Mouse (Mus musculus): Measurements from ENCODE around the gene Ero1l.

Ero1l gene

DNA sequence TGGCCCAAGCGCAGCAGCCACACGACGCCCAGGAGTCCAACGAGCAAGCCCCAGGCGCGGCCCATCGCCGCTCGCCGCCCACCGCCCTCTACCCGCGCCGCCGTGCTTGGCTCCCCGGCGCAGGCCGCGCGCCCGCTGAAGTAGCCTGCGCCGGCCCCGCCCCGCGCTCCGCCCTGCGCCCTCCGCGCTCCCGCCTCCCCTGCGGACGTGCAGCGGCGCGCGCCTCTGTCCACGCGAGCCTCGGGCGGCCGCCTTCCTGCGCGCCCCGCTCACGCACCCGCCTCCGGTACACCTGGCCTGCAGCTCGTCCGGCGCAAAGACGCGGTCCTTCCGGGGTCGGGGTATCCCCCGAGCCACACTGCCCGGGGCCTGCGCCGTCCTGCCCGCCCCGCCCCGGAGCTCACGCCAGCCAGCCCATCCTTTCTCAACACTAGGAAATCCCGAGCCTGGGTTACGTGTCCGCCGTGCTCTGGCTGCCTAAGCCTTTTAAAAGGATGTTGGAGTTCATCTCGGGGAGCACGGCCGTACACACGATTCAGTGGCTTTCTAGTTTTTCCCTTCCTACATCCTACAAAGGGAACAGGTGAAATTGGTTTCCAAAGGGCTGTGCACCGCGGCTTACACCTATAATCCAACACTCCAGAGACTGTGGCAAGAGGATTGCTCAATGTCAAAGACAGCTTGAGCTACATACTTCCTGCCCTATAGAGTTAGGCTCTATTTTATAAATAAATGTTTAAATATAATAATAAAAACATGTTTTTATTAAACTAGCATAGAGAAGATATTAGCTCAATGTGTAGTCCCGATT, at the start of gene Ero1l:
Gene Ero1l (minus strand): TSS at position 346 of the 811 bp plus-strand sequence.
- in situ Hi-C loops (cut with MboI, MseI) = loop anchor here in 1 of 2 experiments (10.0 kb wide), 1 partner anchor 1876 kb away; no protein-coding TSS in a partner anchor

DNA sequence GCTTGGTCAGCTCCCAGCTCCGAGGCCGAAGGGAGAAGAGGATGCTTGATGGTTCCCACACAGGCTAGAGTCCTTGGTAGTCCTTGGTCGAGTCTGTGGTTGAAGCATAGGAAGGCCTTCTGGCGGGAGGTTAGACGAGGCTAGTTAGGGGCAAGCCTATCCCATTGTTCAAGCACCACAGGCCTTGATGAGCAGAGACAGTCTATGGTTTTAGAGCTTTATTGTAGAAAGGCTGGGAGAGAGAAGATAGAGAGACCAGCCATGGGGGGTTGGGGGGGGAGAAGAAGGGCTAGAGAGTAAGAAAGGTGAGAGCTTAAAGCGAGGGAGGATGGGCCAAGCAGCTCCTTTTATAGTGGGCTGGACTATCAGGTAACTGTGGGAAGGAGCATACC, 46.6 kb upstream of the Ero1l start:
- in situ Hi-C loops (cut with MboI, MseI) = no loop called here

DNA sequence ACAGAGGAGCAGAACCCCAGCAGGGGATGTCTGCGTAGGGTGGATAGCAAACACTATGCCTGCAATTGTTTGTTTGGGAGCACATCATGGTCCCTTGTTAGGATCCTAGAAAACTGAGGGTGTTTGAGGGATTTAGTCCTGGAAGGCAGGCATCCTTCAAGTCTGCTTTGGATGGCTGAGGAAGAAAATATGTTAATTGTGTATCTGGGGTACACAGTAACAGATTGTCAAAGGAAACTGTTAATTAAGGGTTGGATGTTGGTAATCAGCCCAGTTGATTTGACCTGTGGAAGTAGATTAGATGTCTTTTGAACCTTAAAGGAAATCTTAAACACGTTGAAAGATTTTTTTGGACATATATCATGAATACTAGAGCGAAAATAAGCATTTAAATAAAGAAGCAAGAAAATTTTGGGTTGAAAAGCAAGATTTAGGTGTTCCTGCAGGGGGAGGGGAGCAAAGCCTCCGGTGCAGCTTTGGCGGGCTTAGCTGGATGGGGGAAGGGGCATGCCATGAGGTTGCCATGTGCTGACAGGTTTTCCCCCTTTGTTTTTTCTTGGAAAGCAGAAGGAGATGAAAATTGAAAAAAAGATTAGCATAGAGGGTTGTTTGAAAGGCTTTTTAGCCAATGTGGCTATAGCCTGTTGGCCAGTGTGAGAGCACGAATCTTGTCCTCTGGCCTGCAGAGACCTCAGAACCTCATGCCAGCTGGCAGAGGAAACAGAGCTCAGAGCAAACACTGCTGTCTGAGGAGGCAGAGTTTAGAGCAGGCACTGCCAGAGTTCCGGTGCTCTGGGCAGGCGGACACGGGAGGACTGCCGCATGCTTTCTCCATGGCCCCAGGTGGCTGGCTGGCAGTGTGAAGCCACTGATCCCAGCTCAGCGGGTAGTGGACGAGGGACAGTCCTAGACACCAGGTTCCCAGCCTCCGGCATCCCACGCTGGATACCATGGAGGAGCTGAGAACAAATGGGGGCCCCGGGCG, 45.9 kb upstream of the Ero1l start:
- in situ Hi-C loops (cut with MboI, MseI) = no loop called here

DNA sequence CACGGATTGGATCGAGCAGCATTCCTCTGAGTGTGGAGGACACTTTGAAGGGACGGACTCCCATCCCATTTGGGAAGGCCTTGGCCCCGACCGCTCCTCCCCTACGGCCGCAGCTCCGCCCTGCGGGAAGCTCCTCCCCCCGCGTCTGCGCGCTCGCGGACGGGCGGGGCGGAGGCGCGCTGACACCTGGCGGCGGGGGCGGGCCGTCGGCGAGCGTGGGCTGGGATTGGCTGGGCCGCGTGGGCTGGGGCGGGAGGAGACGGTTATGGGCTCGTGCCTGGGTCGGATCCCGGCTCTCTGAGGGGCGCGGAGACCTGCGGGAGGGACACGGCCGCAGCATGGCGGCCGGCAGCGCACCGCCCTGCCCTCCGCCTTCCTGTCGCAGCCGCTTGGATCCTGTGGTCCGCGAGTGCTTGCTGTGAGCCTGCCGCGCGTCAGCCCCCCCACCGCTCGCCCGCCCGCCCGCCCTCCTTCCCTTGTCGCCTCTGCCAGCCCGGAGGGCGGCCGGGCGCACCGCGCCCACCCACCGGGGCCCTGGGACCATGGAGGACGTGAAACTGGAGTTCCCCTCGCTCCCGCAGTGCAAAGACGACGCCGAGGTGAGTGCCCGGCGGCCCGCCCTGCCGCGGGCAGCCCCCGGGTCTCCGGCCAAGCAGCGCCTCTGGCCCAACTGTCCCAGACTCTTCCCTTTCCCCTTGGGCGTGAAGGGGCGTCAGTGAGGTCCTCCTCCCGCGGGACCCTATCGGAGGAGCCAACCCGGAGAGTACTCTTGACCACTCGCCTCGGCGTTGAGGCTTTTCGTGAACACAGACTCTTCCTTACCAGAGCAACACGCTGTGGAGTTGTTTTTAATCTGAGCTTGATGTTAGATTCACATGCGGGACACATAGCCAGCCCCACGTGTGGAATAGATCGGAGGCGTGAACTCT, 32.6 kb upstream of the Ero1l start, which contains the start of gene Styx:
Gene Styx (plus strand): TSS at position 163 of the 929 bp plus-strand sequence.
- in situ Hi-C loops (cut with MboI, MseI) = no loop called here

DNA sequence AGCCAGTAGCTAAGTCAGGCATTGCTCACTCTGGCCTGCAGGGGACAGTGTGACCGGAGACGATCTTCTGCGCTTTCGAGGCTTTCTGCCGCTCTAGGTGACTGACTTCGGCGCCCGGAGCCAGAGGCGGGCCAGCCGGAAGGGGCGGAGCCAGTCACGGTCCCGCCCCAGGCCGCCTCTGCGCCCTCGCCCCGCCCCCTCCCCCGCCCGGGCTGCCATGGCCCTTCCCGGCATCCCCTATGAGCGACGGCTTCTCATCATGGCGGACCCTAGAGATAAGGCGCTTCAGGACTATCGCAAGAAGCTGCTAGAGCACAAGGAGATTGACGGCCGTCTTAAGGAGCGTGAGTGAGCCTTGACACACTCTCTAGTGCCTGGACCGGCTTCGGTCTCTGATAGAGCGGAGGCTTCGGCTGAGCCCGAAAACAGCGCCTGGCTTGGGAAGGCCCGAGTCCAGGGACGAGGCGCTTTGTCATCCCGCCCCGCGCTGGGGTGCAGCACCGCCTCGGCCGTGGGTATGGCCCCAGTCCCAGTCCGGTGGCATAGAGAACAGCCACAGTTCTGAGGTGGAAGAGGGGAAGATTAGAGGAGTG, 11.1 kb upstream of the Ero1l start, which contains the start of gene Psmc6:
Gene Psmc6 (plus strand): TSS at position 200 of the 593 bp plus-strand sequence.
- in situ Hi-C loops (cut with MboI, MseI) = loop anchor here (5.0 to 25.0 kb wide), 3 partner anchors 58 to 1933 kb away; partner anchors contain the start of gene Cdkn3 (in 1 of the 2)

DNA sequence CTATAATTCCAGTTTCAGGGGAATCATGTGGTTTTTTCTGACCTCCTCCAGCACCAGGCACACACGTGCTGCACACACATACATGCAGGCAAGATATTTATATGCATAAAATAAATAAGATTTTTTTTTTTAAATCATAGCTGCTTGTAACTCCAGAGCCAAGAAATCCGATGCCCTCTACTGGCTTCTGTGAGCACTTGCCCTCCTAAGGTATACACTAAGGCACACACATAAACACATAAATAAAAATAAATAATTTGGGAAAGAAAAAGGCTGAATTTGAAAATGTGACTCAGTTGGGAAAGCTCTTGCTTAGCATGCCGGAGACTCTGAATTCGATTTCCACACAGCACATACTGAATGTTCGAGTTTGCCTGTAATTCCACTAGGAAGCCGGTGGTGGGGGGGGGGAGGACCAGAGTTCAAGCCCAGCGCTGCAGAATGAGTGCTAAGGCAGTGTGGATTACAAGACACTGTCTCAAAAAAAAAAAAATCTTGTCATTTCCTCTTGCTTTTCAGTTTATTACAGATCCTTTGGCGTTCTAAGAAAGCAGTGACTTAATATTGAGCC, 10.5 kb upstream of the Ero1l start:
- in situ Hi-C loops (cut with MboI, MseI) = loop anchor here (25.0 kb wide), 2 partner anchors 1433 to 1933 kb away; partner anchors contain the start of gene Cdkn3 (in 1 of the 2)

DNA sequence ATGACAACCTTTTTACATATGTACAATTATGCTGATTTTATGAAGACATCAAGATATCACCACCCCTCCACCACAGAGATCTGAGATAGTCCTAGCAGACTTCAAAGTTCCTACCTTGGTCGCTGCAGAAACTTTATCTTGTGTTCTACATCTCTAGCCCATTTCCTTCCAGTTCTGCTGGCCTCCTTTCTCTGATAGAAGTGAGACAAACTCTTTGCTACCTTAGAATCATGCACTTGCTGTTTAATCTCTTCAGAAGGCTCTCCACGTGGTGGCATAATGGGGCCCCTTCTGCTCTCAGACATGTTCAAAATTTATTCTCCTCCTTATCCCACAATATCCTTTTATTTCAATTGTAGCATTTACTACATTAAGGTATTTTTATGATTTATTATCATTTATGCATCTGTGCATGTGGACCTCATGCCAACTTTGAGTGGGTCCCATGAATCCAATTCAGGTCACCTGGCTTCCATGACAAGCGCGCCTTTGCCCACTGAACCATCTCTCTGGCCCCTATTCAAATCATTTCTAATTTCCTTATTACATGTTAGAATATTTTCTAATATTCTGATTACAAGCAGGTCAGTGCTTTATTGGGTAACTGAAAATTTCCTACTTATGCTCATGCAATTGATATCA, 9.6 kb upstream of the Ero1l start:
- in situ Hi-C loops (cut with MboI, MseI) = loop anchor here (25.0 kb wide), 2 partner anchors 1434 to 1934 kb away; partner anchors contain the start of gene Cdkn3 (in 1 of the 2)

DNA sequence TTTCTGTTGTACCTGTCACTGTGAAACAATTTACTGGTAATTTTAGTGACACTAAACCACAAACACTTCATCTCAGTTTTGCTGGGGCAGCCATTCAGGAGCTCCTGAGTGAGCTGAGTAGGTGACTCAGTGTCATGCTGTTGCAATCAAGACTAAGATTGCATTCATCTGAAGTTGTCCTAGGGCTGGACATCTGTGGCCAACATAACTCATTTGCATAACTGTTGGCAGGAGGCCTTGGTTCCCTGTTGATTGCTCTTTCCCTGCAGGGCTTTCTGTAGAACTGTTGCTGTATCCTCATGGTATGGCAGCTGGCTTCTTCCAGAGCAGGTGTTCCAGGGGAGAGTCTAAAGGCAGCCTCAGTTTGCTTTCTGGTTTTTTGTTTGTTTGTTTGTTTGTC, 6.9 kb upstream of the Ero1l start:
- in situ Hi-C loops (cut with MboI, MseI) = loop anchor here (25.0 kb wide), 2 partner anchors 1437 to 1937 kb away; partner anchors contain the start of gene Cdkn3 (in 1 of the 2)

DNA sequence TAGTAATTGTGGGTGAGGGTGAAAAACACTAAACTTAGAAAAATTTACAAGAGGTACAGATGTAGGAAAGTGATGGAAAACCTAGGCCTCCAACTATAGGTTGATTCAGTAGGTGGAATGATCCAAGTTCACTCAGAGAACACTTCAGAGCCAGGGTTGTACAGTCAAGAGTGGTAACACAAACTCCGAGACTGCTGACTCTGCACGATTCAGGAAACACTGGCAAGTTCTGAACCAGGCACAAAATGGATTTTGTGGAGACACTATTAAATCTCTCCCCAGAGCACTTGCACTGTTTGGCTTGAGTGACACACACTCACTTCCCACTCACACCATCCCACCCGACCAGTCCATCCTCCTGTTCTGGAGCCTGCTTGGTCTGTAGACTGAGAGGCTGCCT, 4.7 kb upstream of the Ero1l start:
- in situ Hi-C loops (cut with MboI, MseI) = loop anchor here in 1 of 2 experiments (5.0 kb wide), 1 partner anchor 106 kb away; the partner anchor contains the start of gene Gpr137c

GRCm38 (mm10) chr14:45322450-45322849, 3.9 kb upstream of the Ero1l start:
- in situ Hi-C loops (cut with MboI, MseI) = loop anchor here in 1 of 2 experiments (5.0 kb wide), 1 partner anchor 105 kb away; the partner anchor contains the start of gene Gpr137c

- in situ Hi-C loops (cut with MboI, MseI) = loop anchor here in 1 of 2 experiments (5.0 kb wide), 1 partner anchor 104 kb away; the partner anchor contains the start of gene Gpr137c
Observed at GRCm38 (mm10) chr14:45321622-45322021, 3.1 kb upstream of the Ero1l start.

GRCm38 (mm10) chr14:45321067-45321466, 2.5 kb upstream of the Ero1l start:
- in situ Hi-C loops (cut with MboI, MseI) = loop anchor here in 1 of 2 experiments (5.0 kb wide), 1 partner anchor 104 kb away; the partner anchor contains the start of gene Gpr137c

GRCm38 (mm10) chr14:45320111-45320510, 1.5 kb upstream of the Ero1l start:
- in situ Hi-C loops (cut with MboI, MseI) = loop anchor here in 1 of 2 experiments (5.0 kb wide), 1 partner anchor 103 kb away; the partner anchor contains the start of gene Gpr137c

DNA sequence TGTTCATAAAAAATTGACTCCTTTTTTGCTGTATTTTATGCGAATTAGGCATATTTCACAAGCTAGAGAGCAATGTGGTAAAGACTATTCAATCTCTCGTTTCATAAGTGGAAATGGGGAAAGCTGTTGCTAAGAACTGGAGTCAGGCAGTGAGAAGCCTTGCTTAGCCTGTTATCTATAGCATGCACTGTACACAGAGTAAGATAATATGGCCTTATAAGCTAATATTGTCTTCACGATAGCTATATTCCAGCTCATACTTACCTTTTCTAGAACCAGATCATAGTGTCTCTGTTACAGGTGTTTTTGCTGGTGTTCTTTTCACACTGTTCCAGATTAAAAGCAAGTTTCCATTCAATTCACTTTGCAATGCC, 653 bp upstream of the Ero1l start:
- in situ Hi-C loops (cut with MboI, MseI) = loop anchor here in 1 of 2 experiments (10.0 kb wide), 1 partner anchor 1876 kb away; no protein-coding TSS in a partner anchor

DNA sequence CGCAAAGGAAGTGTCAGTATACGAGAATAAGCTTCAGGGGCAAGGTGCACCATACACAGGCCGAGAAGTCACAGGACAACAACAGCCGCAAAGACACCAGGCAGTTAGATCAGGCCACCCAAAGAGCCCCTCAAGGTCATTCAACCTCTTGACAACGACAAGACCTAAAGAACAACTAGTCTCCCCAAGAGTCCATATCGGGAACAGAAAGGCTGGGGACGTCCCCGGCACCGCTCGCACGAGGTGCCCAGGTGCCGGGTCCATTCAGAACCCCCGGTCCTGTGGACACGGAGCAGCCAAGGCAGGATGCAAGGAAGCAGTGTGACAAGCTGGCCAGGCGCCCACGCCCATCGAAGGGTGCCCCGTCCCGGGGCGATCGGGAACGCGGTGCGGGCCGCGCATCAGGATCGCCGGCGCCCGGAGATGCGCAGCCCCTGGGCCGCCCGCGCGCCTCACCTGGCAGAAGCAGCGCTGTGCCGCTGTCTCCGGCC, 605 bp downstream of the Ero1l start:
- in situ Hi-C loops (cut with MboI, MseI) = loop anchor here in 1 of 2 experiments (10.0 kb wide), 1 partner anchor 1877 kb away; no protein-coding TSS in a partner anchor

DNA sequence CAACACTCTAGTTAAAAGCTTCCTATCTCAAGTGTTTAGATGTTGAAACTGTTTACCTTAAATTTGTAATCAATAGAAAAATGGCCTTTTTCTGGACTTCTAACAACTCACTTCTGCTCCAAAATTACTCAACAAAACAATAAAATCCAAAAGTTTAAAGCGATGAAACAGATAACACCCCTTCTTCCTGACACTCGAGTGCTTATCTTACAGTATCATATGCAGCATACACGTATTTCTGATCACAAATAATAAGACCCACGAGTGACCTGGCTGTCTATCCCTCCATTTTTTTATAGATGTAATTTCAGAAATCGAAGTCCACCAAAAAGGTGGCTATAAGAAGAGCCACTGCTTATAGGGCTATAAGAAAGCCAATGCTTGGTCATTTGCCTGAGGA, 1.6 kb downstream of the Ero1l start:
- in situ Hi-C loops (cut with MboI, MseI) = loop anchor here in 1 of 2 experiments (10.0 kb wide), 1 partner anchor 1878 kb away; no protein-coding TSS in a partner anchor

DNA sequence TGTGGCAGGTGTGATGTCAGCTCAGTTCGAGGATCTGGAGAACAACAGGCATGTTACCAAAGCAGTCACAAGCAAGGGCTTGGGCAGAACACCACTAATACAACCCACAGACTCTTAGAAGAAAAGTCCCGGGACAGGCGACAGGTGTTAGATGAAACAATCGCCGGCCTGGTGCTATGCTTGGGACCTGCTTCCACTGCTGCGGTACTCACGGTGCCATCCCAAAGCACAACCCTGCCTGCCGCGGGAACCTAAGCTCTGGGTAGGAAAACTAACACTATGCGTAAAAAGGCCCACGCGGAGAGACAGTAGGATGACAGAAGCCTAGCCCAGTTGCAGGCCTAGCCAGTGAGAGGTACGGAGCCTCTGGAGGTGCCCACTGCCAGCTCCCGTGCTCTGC, 8.5 kb downstream of the Ero1l start:
- in situ Hi-C loops (cut with MboI, MseI) = loop anchor here in 1 of 2 experiments (5.0 to 10.0 kb wide), 2 partner anchors 323 to 1885 kb away; partner anchors contain the start of gene Ptger2

GRCm38 (mm10) chr14:45309646-45310045, 8.9 kb downstream of the Ero1l start:
- in situ Hi-C loops (cut with MboI, MseI) = loop anchor here in 1 of 2 experiments (5.0 to 10.0 kb wide), 3 partner anchors 33 to 1885 kb away; partner anchors contain the start of gene Ptger2
